Mouse (Mus musculus) thymus, adult 2 months (tissue): Measurements from ENCODE around the gene 4930404H24Rik. TPM values are rescaled to one million over a fixed set of nuclear protein-coding genes. Genes with fewer than 3 reads are reported as not detected.

Source experiments
- DNase-seq: peaks from one replicate; pipeline ENCODE4 v3.0.0; 2021
- H3K27ac ChIP-seq: fragments of 200-500 bp; 2 replicates; pipeline ENCODE4 v1.5.1; 2012; ENCODE audit warnings: low read length, control low read depth; ENCODE audit not compliant: control insufficient read depth, insufficient read depth
- H3K27me3 ChIP-seq: fragments of 200-500 bp; 2 replicates; pipeline ENCODE4 v1.6.1; 2012; ENCODE audit warnings: mild to moderate bottlenecking, low read length, moderate library complexity, mixed read lengths; ENCODE audit not compliant: control insufficient read depth, insufficient read depth
- H3K36me3 ChIP-seq: fragments of 200-500 bp; 2 replicates; pipeline ENCODE4 v1.6.1; 2012; ENCODE audit warnings: mild to moderate bottlenecking, low read length, moderate library complexity; ENCODE audit not compliant: control insufficient read depth, insufficient read depth
- H3K4me1 ChIP-seq: fragments of 200-500 bp; replicated peaks from 2 replicates; pipeline ENCODE4 v1.6.1; 2012; ENCODE audit warnings: low read length; ENCODE audit not compliant: control insufficient read depth, insufficient read depth
- H3K4me3 ChIP-seq: fragments of 200-500 bp; 2 replicates; pipeline ENCODE4 v1.5.1; 2012; ENCODE audit warnings: mild to moderate bottlenecking, low read length, control low read depth, moderate library complexity; ENCODE audit not compliant: control insufficient read depth, insufficient read depth
- CTCF ChIP-seq: fragments of 200-500 bp; IDR thresholded peaks from 2 replicates; pipeline ENCODE4 v1.5.1; 2012; ENCODE audit warnings: mild to moderate bottlenecking, control low read depth, low read length, moderate library complexity, borderline replicate concordance; ENCODE audit not compliant: control insufficient read depth, poor library complexity, insufficient read depth; ENCODE audit errors: extremely low read depth
- POLR2A ChIP-seq: fragments of 200-500 bp; IDR thresholded peaks from 2 replicates; pipeline ENCODE4 v1.6.1; 2012; ENCODE audit warnings: mild to moderate bottlenecking, low read length, control low read depth, moderate library complexity; ENCODE audit not compliant: control insufficient read depth, poor library complexity, insufficient read depth; ENCODE audit errors: extremely low read depth
- WGBS: fragments of 180-500 bp; shearing (Covaris S2); methylation state at CpG from one replicate; pipeline ENCODE4 v1.1.7; 2018; 5-methylcytosine and 5-hydroxymethylcytosine counted together
- polyA plus RNA-seq: library from polyadenylated mRNA; depleted of rRNA; stranded (reverse); fragments of >200 nt; gene quantifications from 2 replicates; pipeline ENCODE4 v1.2.3, GENCODE M21; 2012

The 4930404H24Rik gene
- polyA plus RNA-seq, 1 experiment = not detected

GRCm38 (mm10) chr2:153458022-153458441 lies 34.6 kb upstream of the 4930404H24Rik start:
- Histone ChIP-seq H3K27ac (no peak overlapping the region), H3K4me1 (no peaks in the 10 kb centered on the region)
- WGBS = 84% methylated on average over 3 of the region's 3 CpGs

GRCm38 (mm10) chr2:153463257-153463656 lies 29.3 kb upstream of the 4930404H24Rik start:
- H3K36me3 ChIP-seq = no peaks in the 10 kb centered on the region
- no peak overlapping the region for H3K27ac ChIP-seq
- TF ChIP-seq CTCF (no peak), POLR2A (no peak)
- no peaks in the 10 kb centered on the region for H3K27me3 ChIP-seq
- no peak overlapping the region for H3K4me3 ChIP-seq
- no peak for DNase-seq
- H3K4me1 ChIP-seq = no peaks in the 10 kb centered on the region; the same call in 1 of the 2 replicates
- 94% methylated on average over 3 of the region's 3 CpGs for WGBS

More at GRCm38 (mm10) chr2:153458022-153458441, 34.6 kb upstream of the 4930404H24Rik start:
- no peaks in the 10 kb centered on the region for H3K27me3 ChIP-seq
- TF ChIP-seq CTCF (no peak), POLR2A (no peak)
- no peak overlapping the region for H3K4me3 ChIP-seq
- H3K36me3 ChIP-seq = no peaks in the 10 kb centered on the region
- DNase-seq = no peak

- WGBS = 17% methylated on average over 1 of the region's 1 CpGs
- DNase-seq = no peak
- TF ChIP-seq POLR2A = no peak
Measured at GRCm38 (mm10) chr2:153467372-153467771, 25.2 kb upstream of the 4930404H24Rik start.

GRCm38 (mm10) chr2:153469317-153469716 lies 23.3 kb upstream of the 4930404H24Rik start:
- Histone ChIP-seq H3K4me3 (no peak overlapping the region), H3K36me3 (no peaks in the 10 kb centered on the region), H3K4me1 (peaks cover 8% of the 10 kb centered on the region), H3K27me3 (no peaks in the 10 kb centered on the region), H3K27ac (no peak overlapping the region)
- TF ChIP-seq POLR2A = no peak
- TF ChIP-seq CTCF = no peak
- WGBS = 29% methylated on average over 2 of the region's 2 CpGs
- no peak for DNase-seq

More at GRCm38 (mm10) chr2:153467372-153467771, 25.2 kb upstream of the 4930404H24Rik start:
- no peaks in the 10 kb centered on the region for H3K36me3 ChIP-seq
- H3K4me3 ChIP-seq = no peak overlapping the region
- peaks cover 8% of the 10 kb centered on the region for H3K4me1 ChIP-seq
- H3K27me3 ChIP-seq = no peaks in the 10 kb centered on the region
- H3K27ac ChIP-seq = no peak overlapping the region

GRCm38 (mm10) chr2:153469764-153470163 lies 22.8 kb upstream of the 4930404H24Rik start:
- no peak for DNase-seq

GRCm38 (mm10) chr2:153470983-153471382 lies 21.6 kb upstream of the 4930404H24Rik start:
- no peak overlapping the region for H3K27ac ChIP-seq
- H3K27me3 ChIP-seq = no peaks in the 10 kb centered on the region
- peaks cover 8% of the 10 kb centered on the region for H3K4me1 ChIP-seq
- no peak overlapping the region for H3K4me3 ChIP-seq
- 87% methylated on average over 3 of the region's 3 CpGs for WGBS
- no peak for DNase-seq
- H3K36me3 ChIP-seq = no peaks in the 10 kb centered on the region
- TF ChIP-seq POLR2A = no peak
- TF ChIP-seq CTCF = no peak

More at GRCm38 (mm10) chr2:153469764-153470163, 22.8 kb upstream of the 4930404H24Rik start:
- H3K4me1 ChIP-seq = peaks cover 8% of the 10 kb centered on the region
- no peak for TF ChIP-seq POLR2A
- TF ChIP-seq CTCF = no peak
- no peak overlapping the region for H3K27ac ChIP-seq
- no peaks in the 10 kb centered on the region for H3K36me3 ChIP-seq
- 69% methylated on average over 4 of the region's 4 CpGs for WGBS
- H3K27me3 ChIP-seq = no peaks in the 10 kb centered on the region
- H3K4me3 ChIP-seq = no peak overlapping the region
